Mouse (Mus musculus): ENCODE measurements around the gene Zdhhc18. TPM values are rescaled to one million over a fixed set of nuclear protein-coding genes. Genes with fewer than 3 reads are reported as not detected.

Gene Zdhhc18
- polyA plus RNA-seq, 1 experiment from 2014 or later, result 4.5 TPM

- ATAC-seq (ENCODE audit: insufficient number of reproducible peaks, insufficient read depth, low FRiP score, low TSS enrichment), result no peak
Observed at GRCm38 (mm10) chr4:133570066-133570466, 79.9 kb downstream of the Zdhhc18 start.

GRCm38 (mm10) chr4:133569291-133570065, 80.5 kb downstream of the Zdhhc18 start:
- H3K27me3 ChIP-seq, result no peaks in the 10 kb centered on the region
- H3K4me1 ChIP-seq, result no peaks in the 10 kb centered on the region
- 71% methylated on average over 10 of the region's 10 CpGs for WGBS
- no peak overlapping the region for H3K9ac ChIP-seq
- no peaks in the 10 kb centered on the region for H3K36me3 ChIP-seq
- no peak for ATAC-seq (ENCODE audit: insufficient number of reproducible peaks, insufficient read depth, low FRiP score, low TSS enrichment)
- no peak overlapping the region for H3K4me3 ChIP-seq
- no peak overlapping the region for H3K27ac ChIP-seq
- no peak overlapping the region for H3K4me2 ChIP-seq (replicated peaks)
- no peaks in the 10 kb centered on the region for H3K9me3 ChIP-seq

More at GRCm38 (mm10) chr4:133570066-133570466, 79.9 kb downstream of the Zdhhc18 start:
- no peaks in the 10 kb centered on the region for H3K4me1 ChIP-seq
- H3K36me3 ChIP-seq, result no peaks in the 10 kb centered on the region
- no peak overlapping the region for H3K4me2 ChIP-seq (replicated peaks)
- H3K4me3 ChIP-seq, result no peak overlapping the region
- no peaks in the 10 kb centered on the region for H3K27me3 ChIP-seq
- H3K27ac ChIP-seq, result no peak overlapping the region
- H3K9ac ChIP-seq, result no peak overlapping the region
- WGBS, result 59% methylated on average over 10 of the region's 10 CpGs
- no peaks in the 10 kb centered on the region for H3K9me3 ChIP-seq

- ATAC-seq (ENCODE audit: insufficient number of reproducible peaks, insufficient read depth, low FRiP score, low TSS enrichment), result no peak
- no peak overlapping the region for H3K9ac ChIP-seq
- no peaks in the 10 kb centered on the region for H3K27me3 ChIP-seq
- H3K4me2 ChIP-seq (replicated peaks), result no peak overlapping the region
- 22% methylated on average over 8 of the region's 8 CpGs for WGBS
- H3K36me3 ChIP-seq, result no peaks in the 10 kb centered on the region
- no peaks in the 10 kb centered on the region for H3K4me1 ChIP-seq
- H3K4me3 ChIP-seq, result no peak overlapping the region
- no peak overlapping the region for H3K27ac ChIP-seq
- H3K9me3 ChIP-seq, result no peaks in the 10 kb centered on the region
Observed at GRCm38 (mm10) chr4:133567251-133567650, 82.7 kb downstream of the Zdhhc18 start.

GRCm38 (mm10) chr4:133563123-133563571, 86.8 kb downstream of the Zdhhc18 start:
- H3K9me3 ChIP-seq, result no peaks in the 10 kb centered on the region
- no peak overlapping the region for H3K27ac ChIP-seq
- H3K4me1 ChIP-seq, result no peaks in the 10 kb centered on the region
- H3K27me3 ChIP-seq, result no peaks in the 10 kb centered on the region
- H3K36me3 ChIP-seq, result no peaks in the 10 kb centered on the region
- H3K4me3 ChIP-seq, result no peak overlapping the region
- H3K4me2 ChIP-seq (replicated peaks), result no peak overlapping the region
- ATAC-seq (ENCODE audit: insufficient number of reproducible peaks, insufficient read depth, low FRiP score, low TSS enrichment), result no peak
- H3K9ac ChIP-seq, result no peak overlapping the region
- 76% methylated on average over 11 of the region's 11 CpGs for WGBS

GRCm38 (mm10) chr4:133561622-133562021, 88.3 kb downstream of the Zdhhc18 start:
- Histone ChIP-seq H3K4me3 (no peak overlapping the region), H3K27me3 (no peaks in the 10 kb centered on the region), H3K9ac (no peak overlapping the region), H3K36me3 (no peaks in the 10 kb centered on the region), H3K4me2 (replicated peaks) (no peak overlapping the region), H3K27ac (no peak overlapping the region), H3K4me1 (no peaks in the 10 kb centered on the region), H3K9me3 (no peaks in the 10 kb centered on the region)
- no peak for ATAC-seq (ENCODE audit: insufficient number of reproducible peaks, insufficient read depth, low FRiP score, low TSS enrichment)
- 62% methylated on average over 4 of the region's 4 CpGs for WGBS

GRCm38 (mm10) chr4:133559846-133560245, 90.1 kb downstream of the Zdhhc18 start:
- no peak for ATAC-seq (ENCODE audit: insufficient number of reproducible peaks, insufficient read depth, low FRiP score, low TSS enrichment)
- Histone ChIP-seq H3K36me3 (no peaks in the 10 kb centered on the region), H3K9ac (no peak overlapping the region), H3K27ac (no peak overlapping the region), H3K4me1 (no peaks in the 10 kb centered on the region), H3K4me2 (replicated peaks) (no peak overlapping the region), H3K27me3 (no peaks in the 10 kb centered on the region), H3K9me3 (no peaks in the 10 kb centered on the region), H3K4me3 (no peak overlapping the region)
- WGBS, result 81% methylated on average over 4 of the region's 4 CpGs

- H3K9ac ChIP-seq, result no peak overlapping the region
- no peaks in the 10 kb centered on the region for H3K4me1 ChIP-seq
- 0 out of 2 replicates have a peak, but pooled peaks cover 9% of the 10 kb centered on the region for H3K27me3 ChIP-seq
- no peak overlapping the region for H3K27ac ChIP-seq
- no peak for ATAC-seq (ENCODE audit: insufficient number of reproducible peaks, insufficient read depth, low FRiP score, low TSS enrichment)
- H3K4me2 ChIP-seq (replicated peaks), result no peak overlapping the region
- H3K4me3 ChIP-seq, result no peak overlapping the region
- no peaks in the 10 kb centered on the region for H3K36me3 ChIP-seq
- WGBS, result 25% methylated on average over 10 of the region's 10 CpGs
- H3K9me3 ChIP-seq, result no peaks in the 10 kb centered on the region
Observed at GRCm38 (mm10) chr4:133557041-133557717, 92.8 kb downstream of the Zdhhc18 start.

Small RNA genes within 50 kb of the gene (microRNA-seq; reads per million reads assigned to microRNA genes)
- gene Gm23158, result not detected

Other genes with a start within 250 kb of the Zdhhc18 start
- gene Tent5b, start 170.0 kb downstream of the Zdhhc18 start, polyA plus RNA-seq (2016; fragmentation: Nextera tagmentation; extraction: Ambion mirVana), result 1.9 and 2.1 TPM in 2 replicates
- gene Trnp1, start 151.6 kb downstream of the Zdhhc18 start, polyA plus RNA-seq (2016; fragmentation: Nextera tagmentation; extraction: Ambion mirVana), result 4.2 and 4.6 TPM in 2 replicates
- 10.3 and 12.2 TPM in 2 replicates for gene Kdf1, start 131.2 kb downstream of the Zdhhc18 start, polyA plus RNA-seq (2016; fragmentation: Nextera tagmentation; extraction: Ambion mirVana)
- gene Nudc, start 104.2 kb downstream of the Zdhhc18 start, polyA plus RNA-seq (2016; fragmentation: Nextera tagmentation; extraction: Ambion mirVana), result 348 and 369 TPM in 2 replicates
- gene Nr0b2, start 96.8 kb downstream of the Zdhhc18 start, polyA plus RNA-seq (2016; fragmentation: Nextera tagmentation; extraction: Ambion mirVana), result not detected in 2 replicates
- 11.9 and 13.1 TPM in 2 replicates for gene Gpatch3, start 75.4 kb downstream of the Zdhhc18 start, polyA plus RNA-seq (2016; fragmentation: Nextera tagmentation; extraction: Ambion mirVana)
- gene Gpn2, start 65.8 kb downstream of the Zdhhc18 start, polyA plus RNA-seq (2016; fragmentation: Nextera tagmentation; extraction: Ambion mirVana), result 20.0 and 23.6 TPM in 2 replicates
- gene Sfn, start 48.0 kb downstream of the Zdhhc18 start, polyA plus RNA-seq (2016; fragmentation: Nextera tagmentation; extraction: Ambion mirVana), result 44.4 and 52.7 TPM in 2 replicates
- 19.7 and 20.4 TPM in 2 replicates for gene Pigv, start 22.5 kb upstream of the Zdhhc18 start, polyA plus RNA-seq (2016; fragmentation: Nextera tagmentation; extraction: Ambion mirVana)
- gene Arid1a, start 106.6 kb upstream of the Zdhhc18 start, polyA plus RNA-seq (2016; fragmentation: Nextera tagmentation; extraction: Ambion mirVana), result 37.5 and 40.1 TPM in 2 replicates
- gene Rps6ka1, start 237.6 kb upstream of the Zdhhc18 start, polyA plus RNA-seq (2016; fragmentation: Nextera tagmentation; extraction: Ambion mirVana), result 50.8 and 52.0 TPM in 2 replicates